Mouse (Mus musculus) E14TG2a.4 (cell line): Measurements from ENCODE around the gene Large2.

Source experiments
- CTCF ChIP-seq: conservative IDR thresholded peaks from 2 replicates; pipeline ENCODE4 v1.5.1; 2014; ENCODE audit warnings: low read length
- NANOG ChIP-seq: IDR thresholded peaks from 2 replicates; pipeline ENCODE4 v1.6.1; 2014; ENCODE audit warnings: borderline replicate concordance, low read length, mixed read lengths
- POU5F1 ChIP-seq: IDR thresholded peaks from 2 replicates; pipeline ENCODE4 v1.6.1; 2014; ENCODE audit warnings: low read length, borderline replicate concordance

GRCm38 (mm10) chr2:92350686-92351085 lies 24.0 kb downstream of the Large2 start:
- TF ChIP-seq CTCF = no peak
- no peak for TF ChIP-seq POU5F1
- no peak for TF ChIP-seq NANOG
